Mouse (Mus musculus) adrenal gland, postnatal 10 days (tissue): Measurements from ENCODE around the gene Hoxd9. TPM values are rescaled to one million over a fixed set of nuclear protein-coding genes. Genes with fewer than 3 reads are reported as not detected.

ENCODE experiments used
- DNase-seq: peaks from one replicate; pipeline ENCODE4 v3.0.0; 2021; ENCODE audit warnings: mixed read lengths
- total RNA-seq, 2 experiments: library from RNA; stranded (reverse); gene quantifications; 2 replicates each; pipeline ENCODE4 v1.2.3; 2021

Gene Hoxd9
- total RNA-seq, 2 experiments from 2014 or later = 4.6 TPM

DNA sequence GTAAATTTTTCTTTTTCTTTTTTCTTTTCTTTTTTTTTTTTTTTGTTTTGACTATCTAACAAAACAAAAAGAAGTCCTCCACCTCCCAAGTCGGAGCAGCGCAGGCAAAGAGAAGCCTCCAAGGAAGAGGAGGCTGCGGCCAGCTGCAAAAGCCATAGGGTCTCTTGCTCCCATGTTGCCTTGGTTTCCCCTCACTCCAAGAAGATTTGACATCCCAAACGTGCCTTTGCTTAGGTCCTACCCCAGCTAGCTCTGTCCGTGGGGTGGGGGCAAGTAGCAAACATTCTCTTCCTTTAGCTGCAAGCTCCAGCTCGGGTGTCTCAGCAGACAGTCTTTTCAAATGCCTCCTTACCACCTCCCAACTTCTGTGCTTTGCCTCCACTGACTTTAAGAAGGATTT lies 36.2 kb downstream of the Hoxd9 start:
- no peak for DNase-seq

DNA sequence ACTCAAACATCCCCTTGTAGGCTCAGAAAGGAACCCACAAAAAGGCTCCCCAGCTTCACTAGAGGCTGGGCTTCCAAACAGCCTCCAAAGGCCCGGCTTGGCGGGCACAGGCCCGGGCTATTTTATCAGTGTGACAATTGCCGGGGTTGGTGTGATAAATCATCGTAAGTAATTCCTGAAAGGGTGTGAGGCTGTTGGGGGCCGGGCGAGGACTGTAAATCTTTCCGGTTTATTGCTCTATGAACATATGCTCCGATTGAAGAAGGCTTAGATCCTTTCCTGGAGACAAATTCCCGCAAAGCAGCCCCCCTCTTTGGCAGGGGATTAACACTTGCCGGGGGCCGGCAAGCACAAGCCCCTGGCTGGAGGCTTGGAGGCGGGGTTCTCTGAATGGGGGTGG lies 36.9 kb downstream of the Hoxd9 start:
- no peak for DNase-seq

DNA sequence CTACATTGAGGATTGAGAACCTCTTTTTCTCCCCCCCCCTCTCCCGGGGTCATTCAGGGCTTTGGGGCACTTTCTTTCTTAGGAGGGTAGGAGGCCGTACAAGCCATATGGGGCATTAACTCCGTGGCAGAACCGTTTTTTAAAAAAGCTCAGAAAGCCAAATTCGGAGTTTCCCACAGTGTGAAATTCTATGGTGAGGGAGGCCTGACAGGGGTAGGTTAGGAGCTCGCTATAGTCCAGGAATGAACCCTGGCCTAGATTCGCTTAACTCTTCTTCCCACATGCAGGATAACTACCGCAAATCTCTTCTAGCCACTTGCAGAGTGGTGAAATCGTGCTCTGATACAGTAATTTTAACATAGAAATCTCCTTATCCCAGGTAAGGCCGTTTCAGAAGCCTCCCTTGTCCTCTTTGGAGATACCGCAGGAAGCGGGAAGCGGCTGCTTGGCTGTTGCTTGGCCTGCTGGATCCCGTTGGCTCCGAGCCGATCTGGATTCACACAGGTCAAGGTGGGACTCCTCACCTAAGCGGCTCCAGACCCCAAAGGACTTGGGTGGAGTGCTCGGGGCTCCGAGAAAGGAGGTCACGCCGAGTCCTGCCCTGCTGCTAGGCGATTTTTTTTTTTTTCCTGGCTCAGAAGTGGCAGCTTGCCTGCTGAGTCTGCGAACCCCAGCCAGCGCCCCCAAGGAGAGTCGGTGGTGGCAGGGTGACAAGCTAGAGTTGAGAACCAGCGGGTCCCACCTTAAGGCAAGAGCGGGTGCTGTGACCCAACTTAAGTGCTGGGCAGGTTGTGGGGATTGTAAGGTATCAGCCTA lies 37.7 kb downstream of the Hoxd9 start:
- no peak for DNase-seq

DNA sequence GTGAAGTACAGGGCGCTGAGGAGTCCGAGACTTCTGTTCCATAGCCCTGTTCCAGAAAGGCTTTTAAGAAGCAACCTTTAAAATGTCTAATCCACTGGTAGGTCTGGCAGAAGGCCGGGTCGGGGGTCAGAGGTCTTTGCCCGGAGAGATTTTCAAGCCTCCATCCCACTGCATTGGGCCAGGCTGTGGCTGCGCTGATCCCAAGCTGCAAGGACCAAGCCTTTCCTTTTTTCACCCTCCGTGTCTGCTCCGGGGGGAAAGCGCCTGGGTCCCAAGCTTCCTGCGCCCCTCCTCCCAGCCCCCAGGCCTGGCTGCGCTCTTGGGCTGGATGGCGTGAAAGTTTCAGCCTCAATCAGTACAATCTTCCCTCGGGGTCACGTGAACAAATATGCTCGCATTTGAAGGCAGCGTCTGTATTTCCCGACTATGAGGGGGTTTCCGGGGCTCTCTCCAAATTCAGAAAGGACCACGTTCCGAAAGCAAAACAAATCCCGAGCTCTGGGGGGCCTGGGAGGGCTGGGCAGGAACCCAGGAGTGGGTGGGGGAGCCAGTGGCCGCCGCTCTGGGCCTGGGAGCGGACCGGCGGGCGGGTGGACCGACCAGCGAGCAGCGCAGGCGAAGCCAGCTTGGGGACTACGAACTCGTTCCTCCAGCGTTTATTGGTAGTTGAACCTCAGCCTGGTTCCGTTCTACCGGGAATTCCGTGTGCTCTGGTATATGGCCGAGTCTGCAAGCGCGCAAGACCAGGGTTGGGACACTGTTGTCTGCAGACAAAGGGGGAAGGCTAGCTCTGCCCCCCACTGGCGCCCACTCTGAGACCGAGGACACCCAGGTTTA lies 38.5 kb downstream of the Hoxd9 start:
- DNase-seq = no peak

DNA sequence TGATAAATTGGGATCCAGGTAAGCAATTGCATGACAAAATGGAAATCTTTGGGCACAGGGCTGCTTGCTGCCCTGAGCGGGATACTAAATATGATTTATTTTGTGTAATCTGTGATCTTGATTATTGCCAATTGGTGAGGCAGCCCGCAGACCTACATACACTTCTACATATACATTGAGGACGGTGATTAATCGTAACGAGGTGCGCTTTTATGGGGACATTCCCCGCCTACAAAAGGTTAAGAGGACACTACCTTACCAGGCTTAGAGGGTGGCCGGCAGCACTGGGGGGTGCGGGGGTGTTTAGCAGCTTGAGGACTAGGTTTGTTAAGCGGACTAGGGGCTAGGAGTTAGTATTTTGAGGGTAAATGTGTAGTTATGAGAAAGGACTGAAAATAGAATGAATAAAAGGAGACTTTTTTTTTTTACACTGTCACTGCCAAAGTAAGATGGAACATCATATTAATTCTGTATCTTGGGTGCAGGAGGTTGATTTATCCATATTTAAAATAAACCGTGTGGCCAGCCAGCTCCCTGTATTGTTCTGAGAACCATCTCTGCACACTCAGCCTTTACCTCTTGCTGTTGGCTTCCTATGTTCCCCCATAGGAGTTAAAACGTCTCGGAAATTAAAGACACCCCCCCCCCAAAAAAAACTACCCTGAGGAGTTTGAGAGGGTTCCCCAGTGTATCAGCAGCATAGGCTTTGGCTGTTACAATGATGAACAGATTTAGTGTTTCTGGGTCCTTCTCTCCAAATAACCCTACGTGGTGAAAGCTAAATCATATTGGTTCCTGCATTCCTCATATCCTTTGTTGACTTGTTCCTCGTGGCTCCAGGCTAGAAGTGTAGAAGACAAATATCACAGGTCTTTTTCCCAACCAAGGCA lies 39.4 kb downstream of the Hoxd9 start:
- DNase-seq = no peak

DNA sequence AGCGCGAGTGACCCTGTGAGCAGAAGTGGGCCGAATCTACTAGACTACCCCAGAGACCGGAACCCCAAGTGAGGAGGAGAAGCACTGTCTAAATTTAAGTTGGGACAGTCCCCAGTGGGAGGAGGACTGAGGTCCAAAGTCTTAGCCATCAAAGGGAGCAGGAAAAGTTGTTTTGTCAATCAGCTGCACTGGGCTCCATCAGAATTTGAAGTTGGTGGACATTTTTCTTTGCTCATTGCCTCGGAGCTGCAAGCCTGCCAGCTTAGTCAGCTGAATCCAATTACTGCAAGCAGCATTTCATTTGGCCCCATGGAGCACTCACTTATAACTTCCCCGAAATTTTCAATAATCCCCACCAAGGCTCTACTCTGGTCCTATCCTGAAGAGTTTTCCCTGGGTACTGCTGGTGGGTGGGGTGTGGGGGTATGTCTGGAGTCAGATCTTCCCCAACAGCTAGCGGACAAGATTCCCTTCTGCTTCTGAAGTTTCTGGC lies 40.1 kb downstream of the Hoxd9 start:
- DNase-seq = no peak

DNA sequence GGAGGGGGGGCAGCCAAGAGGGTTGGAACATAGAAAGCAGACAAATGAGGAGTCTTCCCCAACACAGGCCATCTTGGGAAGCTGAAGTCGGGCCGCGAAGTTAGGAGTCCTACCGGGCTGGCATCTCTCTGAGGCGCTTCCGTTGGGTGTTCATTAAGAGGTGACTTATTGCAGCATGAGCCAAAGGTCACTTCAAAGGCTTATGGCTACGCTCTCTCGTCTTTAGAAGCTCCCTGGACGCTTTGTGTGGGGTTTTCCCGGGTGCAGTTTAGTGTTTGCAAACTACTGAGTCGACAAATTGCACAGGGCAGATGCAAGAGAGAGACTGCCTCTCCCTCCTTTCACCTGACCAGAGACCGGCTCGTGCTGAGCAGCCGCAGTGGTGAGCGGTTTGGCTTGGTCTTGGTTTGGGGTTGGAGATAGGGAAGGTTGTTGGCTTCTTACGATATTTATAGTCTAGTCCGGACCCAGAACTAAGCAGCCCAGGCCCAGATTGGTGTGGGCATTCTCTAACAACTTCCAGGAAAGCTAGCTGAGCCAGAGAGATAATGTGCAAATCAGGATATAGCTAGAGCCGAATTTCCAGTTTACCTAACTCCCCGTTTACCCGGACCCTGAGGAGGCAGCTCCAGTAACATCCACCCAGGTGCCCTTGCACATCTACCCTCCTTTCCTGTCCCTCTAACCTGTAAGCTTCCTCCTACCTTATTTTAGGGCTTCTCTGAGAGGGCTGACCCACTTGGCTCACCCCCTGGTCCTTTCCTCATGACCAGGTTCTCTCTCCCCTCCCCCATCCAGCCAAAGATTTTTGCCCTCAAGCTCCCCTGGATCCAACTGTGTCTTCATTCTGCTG lies 41.3 kb downstream of the Hoxd9 start:
- no peak for DNase-seq

DNA sequence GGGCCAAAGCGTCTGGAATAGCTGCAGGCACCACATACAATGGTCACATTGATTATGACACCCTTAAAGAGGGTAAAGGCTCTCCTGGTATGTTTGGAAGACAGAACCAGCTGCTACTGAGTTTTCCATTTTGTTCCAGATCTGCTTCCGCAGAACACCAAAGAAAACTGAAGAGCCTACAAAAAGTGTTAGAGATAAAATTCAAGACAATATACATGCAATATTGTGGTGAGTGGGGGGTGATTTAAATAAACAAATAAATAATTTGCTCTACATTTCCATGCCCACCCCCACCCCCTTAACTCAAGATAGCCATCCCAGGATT lies 41.9 kb downstream of the Hoxd9 start:
- no peak for DNase-seq

DNA sequence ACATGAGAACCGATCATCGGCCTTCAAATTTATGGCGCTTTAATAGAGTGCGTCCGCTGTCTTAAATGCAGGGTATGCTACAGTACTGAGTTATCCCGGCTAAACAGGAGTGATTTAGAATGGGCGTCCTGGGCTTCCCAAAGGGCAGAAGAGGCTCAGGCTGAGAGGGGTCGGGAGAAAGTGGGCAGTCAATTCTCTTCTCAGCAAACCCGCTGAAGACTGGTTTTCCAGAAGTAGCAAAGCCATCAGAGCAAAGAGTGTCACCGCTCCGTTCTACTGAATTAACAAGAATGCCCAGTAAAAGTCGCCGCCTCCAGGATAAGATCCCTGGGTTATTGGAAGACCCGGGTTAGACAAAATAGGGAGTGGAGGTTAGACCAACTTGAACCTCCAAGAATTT lies 42.3 kb downstream of the Hoxd9 start:
- DNase-seq = no peak

DNA sequence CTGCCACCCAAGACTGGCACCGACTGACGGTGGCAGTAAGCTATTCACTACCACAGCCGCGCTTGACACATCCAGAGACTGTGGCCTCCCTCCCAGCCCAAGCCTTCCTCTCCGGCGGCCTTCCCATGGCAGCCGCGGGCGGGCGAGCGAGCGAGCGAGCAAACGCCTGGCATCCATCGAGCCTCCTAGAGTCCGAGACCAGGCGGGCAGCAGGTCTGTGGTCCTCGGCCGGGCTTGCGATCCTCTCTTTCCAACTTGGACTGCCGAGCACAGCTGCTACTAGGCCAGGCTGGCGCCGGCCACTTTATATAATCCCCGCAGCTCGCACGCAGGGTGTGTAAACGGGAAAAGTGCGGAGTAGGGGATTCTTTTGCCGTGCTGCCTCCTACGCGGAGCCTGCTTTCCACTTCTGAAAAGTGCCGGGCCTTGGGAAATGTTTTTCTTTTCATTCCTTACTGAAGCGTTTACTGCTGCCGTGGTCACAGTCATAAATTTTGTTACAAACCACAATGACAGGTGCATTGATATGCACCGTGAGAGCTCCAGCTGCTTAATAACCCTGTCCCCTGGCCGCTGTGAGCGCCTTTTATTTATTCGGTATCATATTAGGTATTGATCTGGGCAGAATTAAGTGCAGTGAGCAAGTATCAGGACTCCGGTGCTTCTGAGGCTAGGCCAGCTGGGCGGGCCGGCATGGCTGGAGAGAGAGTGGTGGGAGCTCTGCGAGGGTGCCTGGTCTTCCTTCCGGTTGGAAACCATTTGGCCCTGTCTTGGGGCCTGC lies 43.0 kb downstream of the Hoxd9 start:
- DNase-seq = peak; percentile 35

DNA sequence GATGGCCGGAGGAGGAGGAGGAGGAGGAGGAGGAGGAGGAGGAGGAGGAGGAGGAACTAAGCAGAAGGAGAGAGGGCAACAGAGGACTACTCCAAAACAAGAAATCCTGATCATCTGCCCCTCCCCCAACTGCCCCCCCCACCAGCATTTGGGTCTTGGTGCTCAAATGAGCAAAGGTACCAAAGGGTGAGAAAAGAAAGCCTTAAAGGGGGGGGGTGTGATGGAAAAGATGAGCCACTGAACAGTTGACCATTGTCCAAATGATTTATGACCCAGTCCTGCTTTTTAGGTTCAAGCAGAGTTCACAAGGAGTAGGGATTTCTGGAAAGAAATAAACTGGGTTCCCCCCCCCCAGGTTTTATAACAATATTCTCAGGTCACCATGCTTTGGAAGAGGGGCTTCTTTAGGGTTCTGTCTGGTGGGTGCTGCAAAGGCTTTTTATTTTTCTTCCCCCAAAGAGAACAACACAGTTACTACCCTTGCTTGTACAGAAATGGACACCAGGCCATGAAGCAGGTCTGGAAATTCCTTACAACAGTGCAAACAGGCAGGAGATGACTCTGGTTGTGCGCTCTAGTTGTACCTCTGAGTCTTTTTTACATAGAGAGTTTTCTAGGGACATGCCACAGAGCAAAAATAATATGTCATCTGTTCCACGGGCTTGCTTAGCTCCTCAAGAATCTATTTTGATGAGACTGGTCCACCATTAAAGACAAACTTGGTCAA lies 43.9 kb downstream of the Hoxd9 start:
- no peak for DNase-seq

DNA sequence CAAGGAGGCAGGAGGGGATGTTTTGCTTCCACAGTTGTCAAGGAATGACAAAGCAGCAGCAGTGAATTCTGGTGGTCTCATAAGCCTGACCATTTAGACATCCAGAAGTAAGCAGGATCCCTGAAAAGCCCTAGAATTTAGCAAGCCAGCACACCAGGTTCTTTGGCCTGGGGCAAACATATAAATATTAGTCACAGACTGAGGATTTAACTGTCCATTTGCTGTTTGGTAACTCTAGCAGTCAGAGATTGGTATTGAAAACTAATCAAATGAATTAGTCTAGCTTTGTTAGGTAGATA lies 44.4 kb downstream of the Hoxd9 start:
- DNase-seq = no peak

DNA sequence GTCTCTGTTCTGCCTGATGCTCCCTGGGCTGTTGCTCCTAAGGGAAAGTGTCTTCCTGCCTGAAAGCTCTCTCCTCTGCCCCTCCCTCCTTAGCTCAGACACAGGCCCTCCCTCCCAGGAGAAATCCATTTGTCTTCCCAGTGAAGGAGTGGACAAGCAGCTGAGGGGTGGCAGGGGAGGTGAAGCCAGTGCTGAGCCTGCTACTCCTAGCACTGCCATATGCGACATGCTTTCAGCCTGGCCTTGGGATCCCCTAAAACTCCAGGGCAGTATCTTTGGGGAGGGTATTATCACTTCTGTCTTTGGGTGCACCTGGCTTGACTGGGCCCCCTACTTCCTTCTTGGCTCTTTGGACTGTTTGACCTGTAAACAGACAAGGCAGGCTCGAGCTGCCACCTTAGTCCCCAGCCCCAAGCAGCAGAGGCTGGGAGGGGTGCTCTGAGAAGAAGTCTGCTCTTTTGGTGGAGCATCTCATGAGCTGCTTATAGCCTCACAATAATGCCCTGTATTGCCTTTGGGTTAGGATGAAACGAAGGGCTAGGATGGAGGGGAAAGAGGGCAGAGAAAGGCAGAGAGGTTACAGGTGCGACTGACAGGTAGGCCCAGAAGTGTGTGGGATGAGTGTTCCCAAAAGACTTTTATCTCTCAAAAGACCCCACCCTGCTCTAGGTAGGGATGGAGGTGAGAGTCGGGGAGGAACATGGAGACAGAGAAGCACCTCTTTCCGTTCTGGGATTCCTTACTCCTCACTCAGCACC lies 48.2 kb downstream of the Hoxd9 start:
- no peak for DNase-seq

DNA sequence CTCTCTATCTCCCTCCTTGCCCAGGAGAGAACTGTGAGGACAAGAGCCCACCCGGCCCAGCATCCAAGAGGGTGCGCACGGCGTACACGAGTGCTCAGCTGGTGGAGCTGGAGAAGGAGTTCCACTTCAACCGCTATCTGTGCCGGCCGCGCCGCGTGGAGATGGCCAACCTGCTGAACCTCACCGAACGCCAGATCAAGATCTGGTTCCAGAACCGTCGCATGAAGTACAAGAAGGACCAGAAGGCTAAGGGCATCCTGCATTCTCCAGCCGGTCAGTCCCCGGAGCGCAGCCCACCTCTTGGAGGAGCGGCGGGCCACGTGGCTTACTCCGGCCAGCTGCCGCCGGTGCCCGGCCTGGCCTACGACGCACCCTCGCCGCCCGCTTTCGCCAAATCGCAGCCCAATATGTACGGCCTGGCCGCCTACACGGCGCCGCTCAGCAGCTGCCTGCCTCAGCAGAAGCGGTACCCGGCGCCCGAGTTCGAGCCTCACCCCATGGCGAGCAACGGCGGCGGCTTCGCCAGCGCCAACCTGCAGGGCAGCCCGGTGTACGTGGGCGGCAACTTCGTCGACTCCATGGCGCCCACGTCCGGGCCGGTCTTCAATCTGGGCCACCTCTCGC lies 48.9 kb downstream of the Hoxd9 start:
- no peak for DNase-seq

DNA sequence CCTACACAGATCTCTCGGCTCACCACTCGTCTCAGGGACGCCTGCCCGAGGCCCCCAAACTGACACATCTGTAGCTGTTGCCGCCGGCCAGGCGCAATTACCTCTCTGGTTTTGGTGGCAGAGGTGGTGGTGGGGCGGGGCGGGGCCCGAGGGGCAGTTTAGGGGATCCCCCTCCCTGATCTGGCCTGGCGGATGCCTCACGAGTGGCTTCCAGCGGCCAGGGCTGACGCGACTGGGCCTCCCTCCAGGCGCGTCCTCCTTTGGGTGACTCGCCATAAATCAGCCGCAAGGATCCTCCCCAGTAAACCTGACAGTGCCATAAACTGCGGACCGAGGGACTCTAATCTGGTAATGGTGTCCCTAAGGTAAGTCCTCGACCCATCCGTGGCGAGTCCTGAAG lies 49.5 kb downstream of the Hoxd9 start:
- DNase-seq = no peak

DNA sequence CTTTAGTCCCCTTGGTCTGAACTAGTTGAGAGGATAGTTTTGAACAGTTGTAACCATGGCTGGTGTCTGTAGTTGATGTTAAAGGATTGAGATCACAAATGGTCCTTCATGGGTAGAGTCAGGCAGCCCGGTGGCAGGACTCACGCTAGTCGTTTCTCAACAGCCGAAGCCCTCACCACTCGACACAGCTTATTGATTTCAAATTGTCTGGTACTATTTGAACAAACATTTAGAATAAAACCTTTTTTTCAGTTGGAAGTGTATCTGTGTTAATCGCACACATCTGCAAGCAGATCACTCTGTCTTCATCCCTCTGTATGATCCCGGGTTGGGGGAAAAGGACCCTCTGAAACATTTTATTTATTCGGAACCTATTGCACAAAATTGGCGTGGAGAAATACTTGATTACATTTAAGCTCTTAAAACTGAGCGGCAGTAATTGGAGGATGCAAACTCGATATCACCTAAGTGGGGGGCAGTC lies 50.2 kb downstream of the Hoxd9 start:
- no peak for DNase-seq

DNA sequence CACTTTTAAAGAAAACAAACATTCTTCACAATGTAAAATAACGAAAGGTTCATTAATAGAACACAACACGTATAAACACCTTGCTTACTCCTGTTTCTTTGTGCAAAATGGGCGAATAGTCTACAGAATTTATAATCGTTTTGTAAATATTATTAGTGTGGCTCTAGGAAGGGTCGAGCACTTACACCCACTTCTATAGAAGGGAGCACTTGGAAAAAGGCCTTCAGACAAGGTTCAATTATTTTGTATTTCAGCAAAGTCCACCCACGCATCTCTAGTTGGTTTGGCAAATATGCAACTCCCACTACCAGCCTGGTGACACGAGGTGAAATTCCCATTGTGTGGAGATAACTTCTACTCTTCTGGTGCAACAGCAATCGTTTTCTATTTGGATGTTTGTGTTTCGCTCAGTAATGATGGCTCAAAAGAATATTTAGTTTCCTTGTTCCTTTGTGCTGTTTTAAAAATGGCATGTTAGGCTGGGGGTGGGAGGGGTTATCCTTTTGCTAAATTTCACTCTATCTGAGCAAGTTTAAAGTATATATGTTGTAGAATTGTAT lies 51.0 kb downstream of the Hoxd9 start:
- no peak for DNase-seq

DNA sequence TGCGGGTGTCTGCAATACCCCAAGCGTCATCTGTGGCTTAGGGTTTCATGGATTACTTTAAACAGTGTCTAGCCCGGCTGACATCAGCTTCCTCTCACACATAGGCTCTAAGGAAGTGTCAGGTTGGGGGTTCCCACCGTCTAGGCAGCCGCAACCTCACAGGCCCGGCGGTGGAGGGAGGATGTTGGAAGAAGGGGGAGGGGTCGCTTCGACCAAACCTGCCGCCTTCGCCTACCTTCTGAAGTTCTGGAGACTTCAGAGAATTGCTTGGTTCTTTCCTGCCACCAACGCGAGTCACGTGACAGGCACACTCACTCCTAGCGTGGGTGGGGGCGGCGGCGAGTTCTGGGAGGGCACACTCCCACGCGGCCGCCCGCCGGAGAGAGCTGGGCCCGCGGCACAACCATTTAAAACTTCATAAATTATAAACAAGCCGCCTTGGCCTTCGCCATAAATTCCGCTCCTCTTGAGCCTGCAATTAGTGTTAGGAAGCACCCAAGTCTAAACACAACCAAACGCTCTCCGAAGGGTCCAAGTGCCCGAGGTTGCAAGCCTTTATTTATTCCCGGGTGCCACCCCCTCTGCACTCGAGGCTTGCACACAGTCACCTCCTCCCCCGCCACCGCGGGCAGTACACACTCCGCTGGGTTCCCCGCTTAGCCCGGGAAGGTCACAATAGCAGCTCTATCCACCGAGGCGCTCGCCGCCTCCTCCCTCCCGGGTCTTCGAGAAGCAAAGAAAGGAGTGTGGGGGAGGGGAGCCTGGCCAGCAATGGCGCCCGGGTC lies 52.0 kb downstream of the Hoxd9 start:
- DNase-seq = peak; percentile 44
